Mouse (Mus musculus) heart, postnatal 10 days (tissue): ENCODE data around the gene Fndc8. TPM values are rescaled to one million over a fixed set of nuclear protein-coding genes. Genes with fewer than 3 reads are reported as not detected.
A peak's percentile ranks its signal among the peaks of the same experiment; 100 is the strongest.

Experiments used
- DNase-seq, 2 experiments: peaks; one replicate each; pipeline ENCODE4 v3.0.0; 2021
- intact Hi-C: fragments of 180-260 bp; cut with DNase I; formaldehyde crosslinking; loops from one replicate; pipeline ENCODE4 v1.15.1; 2025
- total RNA-seq, 2 experiments: library from RNA; stranded (reverse); gene quantifications; 2 replicates each; pipeline ENCODE4 v1.2.3; 2021

Fndc8 gene
- total RNA-seq = under 1 TPM in 1 of 2 experiments, not detected in 1; 0.12 TPM

- no peak for DNase-seq
- intact Hi-C loops = loop anchor here (5.0 to 10.0 kb wide), 2 partner anchors 640 to 897 kb away; no protein-coding TSS in a partner anchor
These were observed at the start of gene Fndc8 for GRCm38 (mm10) chr11:82891936-82892335. Gene Fndc8, plus strand, starts transcription at chr11:82892124.

- intact Hi-C loops = no loop called here
- no peak for DNase-seq
These were observed 47.0 kb upstream of the Fndc8 start for GRCm38 (mm10) chr11:82844771-82845414.

- intact Hi-C loops = no loop called here
- peak; percentile 74 for DNase-seq
These were observed 46.4 kb upstream of the Fndc8 start for GRCm38 (mm10) chr11:82845415-82846078.

- intact Hi-C loops = no loop called here
- DNase-seq = peak in 1 of 2 experiments; percentile 16
These were observed 45.9 kb upstream of the Fndc8 start for GRCm38 (mm10) chr11:82846079-82846436.

- intact Hi-C loops = no loop called here
- DNase-seq = no peak
These were observed 45.0 kb upstream of the Fndc8 start for GRCm38 (mm10) chr11:82846938-82847337.

GRCm38 (mm10) chr11:82847571-82848000 lies 44.3 kb upstream of the Fndc8 start:
- intact Hi-C loops = no loop called here
- DNase-seq = peak in 1 of 2 experiments; percentile 13

- no peak for DNase-seq
- intact Hi-C loops = no loop called here
These were observed 41.7 kb upstream of the Fndc8 start for GRCm38 (mm10) chr11:82850259-82850658.

GRCm38 (mm10) chr11:82852115-82852514 lies 39.8 kb upstream of the Fndc8 start:
- intact Hi-C loops = no loop called here
- DNase-seq = no peak

- intact Hi-C loops = no loop called here
These were observed 39.4 kb upstream of the Fndc8 start for GRCm38 (mm10) chr11:82852540-82852939.

GRCm38 (mm10) chr11:82852958-82853357 lies 39.0 kb upstream of the Fndc8 start:
- DNase-seq = no peak
- intact Hi-C loops = no loop called here

More at GRCm38 (mm10) chr11:82852540-82852939, 39.4 kb upstream of the Fndc8 start:
- no peak for DNase-seq

- intact Hi-C loops = no loop called here
- DNase-seq = no peak
These were observed 37.8 kb upstream of the Fndc8 start for GRCm38 (mm10) chr11:82854111-82854510.

GRCm38 (mm10) chr11:82855327-82855973 lies 36.5 kb upstream of the Fndc8 start:
- intact Hi-C loops = no loop called here
- no peak for DNase-seq

GRCm38 (mm10) chr11:82856032-82856431 lies 35.9 kb upstream of the Fndc8 start:
- DNase-seq = no peak
- intact Hi-C loops = no loop called here

GRCm38 (mm10) chr11:82857307-82857848 lies 34.5 kb upstream of the Fndc8 start:
- intact Hi-C loops = no loop called here
- DNase-seq = peak in 1 of 2 experiments; percentile 19

- no peak for DNase-seq
- intact Hi-C loops = no loop called here
These were observed 31.2 kb upstream of the Fndc8 start for GRCm38 (mm10) chr11:82860759-82861158.

GRCm38 (mm10) chr11:82861558-82861957 lies 30.4 kb upstream of the Fndc8 start:
- intact Hi-C loops = no loop called here
- no peak for DNase-seq

- DNase-seq = no peak
- intact Hi-C loops = no loop called here
These were observed 29.3 kb upstream of the Fndc8 start for GRCm38 (mm10) chr11:82862638-82863037.

- intact Hi-C loops = no loop called here
- DNase-seq = no peak
These were observed 28.9 kb upstream of the Fndc8 start for GRCm38 (mm10) chr11:82863059-82863458.

GRCm38 (mm10) chr11:82863488-82863931 lies 28.4 kb upstream of the Fndc8 start:
- intact Hi-C loops = no loop called here
- DNase-seq = no peak

GRCm38 (mm10) chr11:82865957-82866356 lies 26.0 kb upstream of the Fndc8 start:
- DNase-seq = no peak
- intact Hi-C loops = no loop called here

- DNase-seq = no peak
- intact Hi-C loops = no loop called here
These were observed 24.9 kb upstream of the Fndc8 start for GRCm38 (mm10) chr11:82866850-82867564.
